Mouse (Mus musculus): ENCODE measurements around the gene Rnf223. TPM values are rescaled to one million over a fixed set of nuclear protein-coding genes. Genes with fewer than 3 reads are reported as not detected.

Rnf223 gene
- polyA plus RNA-seq, 1 experiment, result 0.33 TPM

DNA sequence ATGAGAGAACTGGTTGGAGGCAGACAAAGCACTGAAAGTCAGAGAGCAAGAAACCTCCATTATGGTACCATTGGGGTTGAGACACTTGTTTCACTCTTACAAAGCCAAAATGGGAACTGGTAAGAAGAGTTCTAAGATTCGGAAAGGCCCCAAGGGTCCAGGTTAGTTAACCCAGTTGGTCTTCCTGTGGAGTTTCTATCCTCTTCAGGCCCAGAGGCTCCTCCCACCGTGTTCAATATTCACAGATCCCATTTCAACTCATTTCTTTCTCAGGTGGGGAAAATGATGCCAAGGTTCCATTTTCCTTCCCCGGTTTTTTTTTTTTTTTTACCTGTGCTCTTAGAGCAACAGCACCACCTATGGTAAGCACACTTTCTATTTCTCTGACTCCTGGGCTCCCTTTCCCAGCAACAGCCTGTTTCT, 28.8 kb upstream of the Rnf223 start:
- peak overlapping the region; percentile 90 for H3K27ac ChIP-seq (ENCODE audit: insufficient read depth, low read depth, low read length)
- WGBS, result 29% methylated on average over 3 of the region's 3 CpGs

DNA sequence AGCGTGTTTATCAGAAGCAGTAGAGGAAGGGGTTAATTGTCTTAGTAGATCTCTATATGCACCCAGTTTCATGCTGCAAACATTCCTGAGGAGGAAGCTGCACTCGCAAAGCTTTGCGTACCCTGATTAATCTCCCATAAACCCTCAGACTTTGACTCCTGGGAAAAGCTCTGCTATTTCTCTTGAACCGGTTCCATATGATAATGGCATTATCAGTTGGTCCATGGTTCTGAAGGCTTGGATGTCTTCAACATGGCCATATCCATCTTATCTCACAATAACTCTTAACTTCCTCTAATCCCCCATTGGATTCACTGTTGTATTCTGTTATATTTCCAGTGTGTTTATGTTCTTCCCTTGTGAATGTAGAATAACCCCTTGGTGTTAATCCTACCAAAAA, 27.0 kb upstream of the Rnf223 start:
- Histone ChIP-seq H3K27ac (ENCODE audit: insufficient read depth, low read depth, low read length) (peak overlapping the region; percentile 60), H3K4me3 (ENCODE audit: low read depth, low read length) (no peak overlapping the region), H3K4me1 (ENCODE audit: control insufficient read depth, insufficient read depth, insufficient read length, low read length) (peaks cover 6% of the 10 kb centered on the region; the same call in 1 of the 2 replicates), H3K27me3 (ENCODE audit: control insufficient read depth, insufficient read depth, low read length) (no peaks in the 10 kb centered on the region), H3K36me3 (ENCODE audit: control insufficient read depth, insufficient read depth, low read length) (no peaks in the 10 kb centered on the region)
- no peak for TF ChIP-seq CTCF (IDR thresholded peaks at IDR 0.05; ENCODE audit: extremely low read depth, insufficient read length, insufficient replicate concordance, low read depth, low read length)
- no peak for TF ChIP-seq POLR2A (IDR thresholded peaks at IDR 0.05; ENCODE audit: low read depth, low read length)
- 33% methylated on average over 4 of the region's 4 CpGs for WGBS

More for the DNA sequence above, 28.8 kb upstream of the Rnf223 start:
- Histone ChIP-seq H3K36me3 (ENCODE audit: control insufficient read depth, insufficient read depth, low read length) (no peaks in the 10 kb centered on the region), H3K27me3 (ENCODE audit: control insufficient read depth, insufficient read depth, low read length) (no peaks in the 10 kb centered on the region), H3K4me1 (ENCODE audit: control insufficient read depth, insufficient read depth, insufficient read length, low read length) (peaks cover 6% of the 10 kb centered on the region; the same call in 1 of the 2 replicates), H3K4me3 (ENCODE audit: low read depth, low read length) (no peak overlapping the region)
- no peak for TF ChIP-seq POLR2A (IDR thresholded peaks at IDR 0.05; ENCODE audit: low read depth, low read length)
- TF ChIP-seq CTCF (IDR thresholded peaks at IDR 0.05; ENCODE audit: extremely low read depth, insufficient read length, insufficient replicate concordance, low read depth, low read length), result no peak

DNA sequence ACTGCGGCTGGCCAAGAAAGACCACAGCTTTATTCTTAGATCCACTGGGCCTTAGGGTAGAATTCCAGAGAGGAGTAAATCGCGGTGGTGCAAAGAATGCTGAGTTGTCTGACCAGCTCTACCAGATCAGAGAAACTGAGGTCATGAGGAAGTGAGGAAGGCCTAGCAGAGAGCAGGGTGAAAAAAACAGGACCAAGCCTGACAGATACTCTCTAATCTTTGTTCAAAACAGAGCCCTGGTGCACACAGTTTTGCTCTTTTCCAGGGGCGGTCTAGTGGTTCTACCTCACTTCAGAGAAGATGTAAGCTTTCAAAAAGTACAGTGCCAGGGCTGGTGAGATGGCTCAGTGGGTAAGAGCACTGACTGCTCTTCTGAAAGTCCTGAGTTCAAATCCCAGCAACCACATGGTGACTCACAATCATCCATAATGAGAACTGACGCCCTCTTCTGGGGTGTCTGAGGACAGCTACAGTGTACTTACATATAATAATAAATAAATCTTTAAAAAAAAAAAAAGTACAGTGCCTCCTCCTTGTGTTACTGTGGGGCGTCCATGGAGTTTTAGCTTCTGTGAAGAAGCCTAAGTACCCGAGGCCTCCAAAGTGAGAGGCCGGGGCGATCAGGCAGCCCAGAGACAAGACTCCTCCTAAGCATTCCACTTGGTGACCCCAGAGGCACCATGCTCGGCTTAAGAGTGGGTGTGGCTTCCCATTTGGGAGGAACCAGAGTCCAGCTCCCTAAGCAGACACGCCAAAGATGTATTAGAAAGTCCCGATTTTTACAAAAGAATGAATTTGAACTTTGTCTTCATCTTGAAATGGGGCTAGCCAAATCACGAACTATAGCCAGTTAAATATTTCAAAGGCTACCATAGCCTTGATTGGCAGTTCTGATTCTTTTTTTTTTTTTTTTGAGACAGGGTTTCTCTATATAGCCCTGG, 21.4 kb upstream of the Rnf223 start:
- WGBS, result 11% methylated on average over 13 of the region's 13 CpGs
- Histone ChIP-seq H3K27me3 (ENCODE audit: control insufficient read depth, insufficient read depth, low read length) (no peaks in the 10 kb centered on the region), H3K4me3 (ENCODE audit: low read depth, low read length) (peak overlapping the region; percentile 75), H3K36me3 (ENCODE audit: control insufficient read depth, insufficient read depth, low read length) (no peaks in the 10 kb centered on the region), H3K4me1 (ENCODE audit: control insufficient read depth, insufficient read depth, insufficient read length, low read length) (no peaks in the 10 kb centered on the region), H3K27ac (ENCODE audit: insufficient read depth, low read depth, low read length) (peak overlapping the region; percentile 62)
- TF ChIP-seq POLR2A (IDR thresholded peaks at IDR 0.05; ENCODE audit: low read depth, low read length), result no peak
- TF ChIP-seq CTCF (IDR thresholded peaks at IDR 0.05; ENCODE audit: extremely low read depth, insufficient read length, insufficient replicate concordance, low read depth, low read length), result no peak; the same call in 1 of the 2 replicates

DNA sequence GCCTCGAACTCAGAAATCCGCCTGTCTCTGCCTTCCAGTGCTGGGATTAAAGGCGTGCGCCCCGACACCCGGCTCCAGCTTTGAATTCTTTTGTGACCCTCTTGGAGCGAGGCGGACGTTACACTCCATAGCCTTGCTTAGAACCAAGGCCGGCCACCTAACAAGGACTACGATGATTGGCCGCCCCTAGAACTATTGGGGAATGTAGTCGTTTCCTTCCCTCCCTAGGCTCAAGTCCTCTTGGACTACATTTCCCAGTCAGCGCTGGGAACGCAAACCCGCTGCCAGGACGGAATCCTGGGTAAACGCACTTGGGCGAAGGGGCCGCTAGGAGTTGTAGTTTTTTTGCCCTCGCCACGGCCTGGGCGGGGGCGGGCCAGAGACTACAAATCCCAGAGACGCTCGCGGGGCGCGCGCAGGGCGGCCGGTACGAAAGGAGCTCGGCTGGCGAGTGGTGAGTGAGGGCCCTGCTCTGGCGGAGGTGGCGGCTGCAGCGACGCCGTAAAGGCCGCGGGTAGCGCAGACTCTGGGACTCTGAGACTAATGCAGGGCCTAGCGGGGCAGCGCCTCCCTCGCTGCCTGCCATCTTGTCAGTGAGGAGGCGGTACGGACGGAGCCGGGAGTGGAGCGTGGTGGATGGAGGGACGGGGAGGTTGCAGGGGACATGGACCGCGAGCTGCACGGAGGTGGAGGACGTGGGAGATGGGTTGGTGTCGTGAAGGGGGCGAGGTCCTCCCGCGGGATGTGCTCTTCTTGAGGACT, 20.6 kb upstream of the Rnf223 start, which contains the start of gene 9430015G10Rik:
Gene 9430015G10Rik, plus strand, starts transcription at position 413 of the 762 bp plus-strand sequence.
- no peak for TF ChIP-seq CTCF (IDR thresholded peaks at IDR 0.05; ENCODE audit: extremely low read depth, insufficient read length, insufficient replicate concordance, low read depth, low read length)
- TF ChIP-seq POLR2A (IDR thresholded peaks at IDR 0.05; ENCODE audit: low read depth, low read length), result peak; percentile 63
- no peaks in the 10 kb centered on the region for H3K36me3 ChIP-seq (ENCODE audit: control insufficient read depth, insufficient read depth, low read length)
- under 1% methylated on average over 60 of the region's 60 CpGs for WGBS
- no peaks in the 10 kb centered on the region for H3K27me3 ChIP-seq (ENCODE audit: control insufficient read depth, insufficient read depth, low read length)
- no peaks in the 10 kb centered on the region for H3K4me1 ChIP-seq (ENCODE audit: control insufficient read depth, insufficient read depth, insufficient read length, low read length)
- peak within 1 kb of the TSS; percentile 81 for H3K4me3 ChIP-seq (ENCODE audit: low read depth, low read length)
- peak within 1 kb of the TSS; percentile 62 for H3K27ac ChIP-seq (ENCODE audit: insufficient read depth, low read depth, low read length)

DNA sequence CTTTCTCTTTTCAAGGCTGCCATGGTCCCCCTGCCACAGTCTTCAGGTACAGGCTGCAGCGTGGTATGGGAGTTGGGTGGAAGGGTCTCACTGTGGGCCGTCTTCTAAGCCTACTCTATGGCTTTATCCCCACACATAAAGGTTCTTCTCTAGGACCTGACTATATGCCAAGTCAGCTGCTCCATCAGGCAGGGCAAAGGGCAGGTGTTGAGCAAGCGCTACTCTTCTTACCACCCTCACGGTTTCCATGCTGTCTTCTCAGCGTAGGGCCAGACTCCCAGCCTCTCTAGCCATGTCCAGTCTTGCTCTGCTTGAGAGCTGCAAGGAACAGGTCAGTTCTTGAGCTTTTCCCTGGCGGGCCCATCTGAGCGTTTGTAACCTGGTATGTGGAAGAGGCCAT, 6.2 kb upstream of the Rnf223 start:
- TF ChIP-seq CTCF (IDR thresholded peaks at IDR 0.05; ENCODE audit: extremely low read depth, insufficient read length, insufficient replicate concordance, low read depth, low read length) (no peak), POLR2A (IDR thresholded peaks at IDR 0.05; ENCODE audit: low read depth, low read length) (no peak)
- 77% methylated on average over 7 of the region's 7 CpGs for WGBS
- Histone ChIP-seq H3K4me3 (ENCODE audit: low read depth, low read length) (no peak overlapping the region), H3K27me3 (ENCODE audit: control insufficient read depth, insufficient read depth, low read length) (no peaks in the 10 kb centered on the region), H3K27ac (ENCODE audit: insufficient read depth, low read depth, low read length) (no peak overlapping the region), H3K36me3 (ENCODE audit: control insufficient read depth, insufficient read depth, low read length) (peaks cover 19% of the 10 kb centered on the region), H3K4me1 (ENCODE audit: control insufficient read depth, insufficient read depth, insufficient read length, low read length) (peaks cover 5% of the 10 kb centered on the region; the same call in 1 of the 2 replicates)

- whole genome bisulfite sequencing, result 95% methylated on average over 6 of the region's 6 CpGs
- Histone ChIP-seq H3K27me3 (ENCODE audit: control insufficient read depth, insufficient read depth, low read length) (no peaks in the 10 kb centered on the region), H3K4me3 (ENCODE audit: low read depth, low read length) (no peak overlapping the region), H3K36me3 (ENCODE audit: control insufficient read depth, insufficient read depth, low read length) (peaks cover 10% of the 10 kb centered on the region), H3K4me1 (ENCODE audit: control insufficient read depth, insufficient read depth, insufficient read length, low read length) (peaks cover 5% of the 10 kb centered on the region; the same call in 1 of the 2 replicates), H3K27ac (ENCODE audit: insufficient read depth, low read depth, low read length) (no peak overlapping the region)
- no peak for TF ChIP-seq CTCF (IDR thresholded peaks at IDR 0.05; ENCODE audit: extremely low read depth, insufficient read length, insufficient replicate concordance, low read depth, low read length)
- no peak for TF ChIP-seq POLR2A (IDR thresholded peaks at IDR 0.05; ENCODE audit: low read depth, low read length)
Measured at GRCm38 (mm10) chr4:156125393-156125792, 4.9 kb upstream of the Rnf223 start.
